Mouse (Mus musculus) limb, embryonic 14.5 days (tissue): ENCODE data around the gene Slc7a9. TPM values are rescaled to one million over a fixed set of nuclear protein-coding genes. Genes with fewer than 3 reads are reported as not detected.

Experiments
- ATAC-seq: fragments of 200-750 bp; cut with Nextera tagmentation; 2 replicates; pipeline ENCODE4 v1.8.0; 2017; ENCODE audit warnings: low read depth, moderate number of reproducible peaks, moderate TSS enrichment; ENCODE audit not compliant: low FRiP score
- DNase-seq: peaks from one replicate; pipeline ENCODE4 v3.0.0-alpha.2; 2015; ENCODE audit warnings: low spot score
- H3K27ac ChIP-seq: fragments of 300-500 bp; sonication (generic); replicated peaks from 2 replicates; pipeline ENCODE4 v1.5.1; 2014; ENCODE audit warnings: low read depth, mild to moderate bottlenecking, low read length, moderate library complexity, mixed read lengths
- H3K27me3 ChIP-seq: fragments of 300-500 bp; sonication (generic); 2 replicates; pipeline ENCODE4 v1.6.1; 2014; ENCODE audit warnings: low read length, mixed read lengths; ENCODE audit not compliant: control insufficient read depth, insufficient read depth
- H3K36me3 ChIP-seq: fragments of 300-500 bp; sonication (generic); 2 replicates; pipeline ENCODE4 v1.6.1; 2014; ENCODE audit warnings: mild to moderate bottlenecking, low read length, moderate library complexity, mixed read lengths; ENCODE audit not compliant: control insufficient read depth, insufficient read depth
- H3K4me1 ChIP-seq: fragments of 300-500 bp; sonication (generic); 2 replicates; pipeline ENCODE4 v1.6.1; 2014; ENCODE audit warnings: antibody characterized with exemption, low read length, mixed read lengths; ENCODE audit not compliant: control insufficient read depth, insufficient read depth
- H3K4me2 ChIP-seq: fragments of 300-500 bp; sonication (generic); replicated peaks from 2 replicates; pipeline ENCODE4 v1.6.1; 2014; ENCODE audit warnings: low read depth, mild to moderate bottlenecking, low read length, moderate library complexity; ENCODE audit not compliant: severe bottlenecking
- H3K4me3 ChIP-seq: fragments of 300-500 bp; sonication (generic); replicated peaks from 2 replicates; pipeline ENCODE4 v1.5.1; 2014; ENCODE audit warnings: low read length
- H3K9ac ChIP-seq: fragments of 300-500 bp; sonication (generic); 2 replicates; pipeline ENCODE4 v1.6.1; 2014; ENCODE audit warnings: mild to moderate bottlenecking, low read depth, low read length, moderate library complexity; ENCODE audit not compliant: severe bottlenecking
- H3K9me3 ChIP-seq: fragments of 300-500 bp; sonication (generic); 2 replicates; pipeline ENCODE4 v1.6.1; 2016; ENCODE audit warnings: low read length; ENCODE audit not compliant: control insufficient read depth
- POLR2A ChIP-seq: fragments of 200-500 bp; IDR thresholded peaks from 2 replicates; pipeline ENCODE4 v1.8.0; 2012; ENCODE audit warnings: inconsistent platforms, mild to moderate bottlenecking, moderate library complexity, borderline replicate concordance; ENCODE audit not compliant: insufficient read depth, insufficient read length; ENCODE audit errors: extremely low read depth
- WGBS: fragments of 180-500 bp; shearing (Covaris S2); extraction: QIAGEN DNeasy Blood & Tissue Kit; methylation state at CpG from one replicate; pipeline ENCODE4 v1.1.7; 2014; 5-methylcytosine and 5-hydroxymethylcytosine counted together
- polyA plus RNA-seq, 2 experiments: library from polyadenylated mRNA; depleted of rRNA in 1 of 2; stranded (reverse) in 1 of 2; unstranded in 1 of 2; fragments of >200 nt; fragmentation: Nextera tagmentation in 1 of 2; extraction: Ambion mirVana in 1 of 2; gene quantifications; 2 replicates each; pipeline versions ENCODE4 v1.2.1 to v1.2.3; 2012 to 2014

Slc7a9 gene
- polyA plus RNA-seq, 2 experiments, result 0.59 TPM; not detected in 1

DNA sequence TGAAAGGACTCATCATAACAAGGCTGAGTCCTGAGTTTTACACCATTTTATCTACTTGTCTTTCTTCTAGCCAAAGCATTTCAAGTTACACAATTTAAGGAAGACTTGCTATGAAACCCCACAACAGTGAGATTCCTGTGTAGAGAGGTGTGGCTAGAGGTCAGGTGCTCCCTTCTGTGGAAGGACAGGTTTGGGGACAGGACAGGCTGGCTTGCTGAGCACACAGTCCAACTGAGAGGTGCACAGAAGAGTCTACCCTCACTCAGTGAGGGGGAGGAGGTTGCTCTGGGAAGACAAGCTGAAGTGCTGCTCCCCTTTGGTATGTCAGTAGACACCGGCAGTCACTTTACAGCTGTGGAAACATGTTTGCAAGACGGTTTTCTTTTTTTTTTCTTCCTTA is 27.9 kb downstream of the Slc7a9 start:
- Histone ChIP-seq H3K36me3 (no peaks in the 10 kb centered on the region), H3K4me3 (no peak overlapping the region), H3K4me2 (no peak overlapping the region), H3K9me3 (no peaks in the 10 kb centered on the region), H3K27ac (no peak overlapping the region), H3K27me3 (no peaks in the 10 kb centered on the region), H3K9ac (no peak overlapping the region), H3K4me1 (no peaks in the 10 kb centered on the region)
- TF ChIP-seq POLR2A, result no peak
- DNase-seq (no peak), ATAC-seq (no peak)
- WGBS, result 68% methylated on average over 2 of the region's 2 CpGs

GRCm38 (mm10) chr7:35485126-35485525 is 36.5 kb downstream of the Slc7a9 start:
- TF ChIP-seq POLR2A, result no peak
- no peak for ATAC-seq
- 73% methylated on average over 2 of the region's 2 CpGs for WGBS

DNA sequence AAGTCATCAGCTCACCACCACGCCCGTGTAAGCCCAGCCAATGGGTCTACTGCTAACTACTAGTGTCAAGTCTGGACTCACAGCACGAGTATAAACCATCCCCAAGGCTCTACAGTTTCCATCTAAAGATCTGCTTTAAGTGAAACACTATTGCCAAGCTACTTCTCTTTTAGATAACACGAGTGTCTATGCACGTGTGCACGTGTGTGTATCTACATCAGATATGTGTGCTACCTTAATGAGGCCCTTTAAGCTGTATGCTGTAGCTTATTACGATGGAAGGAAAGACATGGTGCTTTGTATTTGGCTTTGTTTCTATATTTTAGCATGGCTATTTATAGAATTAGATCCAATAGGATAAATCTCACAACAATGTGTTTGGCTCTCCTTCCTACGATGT is 38.0 kb downstream of the Slc7a9 start:
- no peak for DNase-seq
- no peak overlapping the region for H3K4me2 ChIP-seq

More at GRCm38 (mm10) chr7:35485126-35485525, 36.5 kb downstream of the Slc7a9 start:
- Histone ChIP-seq H3K9ac (no peak overlapping the region), H3K27me3 (no peaks in the 10 kb centered on the region), H3K27ac (no peak overlapping the region), H3K4me1 (no peaks in the 10 kb centered on the region), H3K4me2 (no peak overlapping the region), H3K9me3 (no peaks in the 10 kb centered on the region), H3K36me3 (no peaks in the 10 kb centered on the region), H3K4me3 (no peak overlapping the region)
- no peak for DNase-seq

DNA sequence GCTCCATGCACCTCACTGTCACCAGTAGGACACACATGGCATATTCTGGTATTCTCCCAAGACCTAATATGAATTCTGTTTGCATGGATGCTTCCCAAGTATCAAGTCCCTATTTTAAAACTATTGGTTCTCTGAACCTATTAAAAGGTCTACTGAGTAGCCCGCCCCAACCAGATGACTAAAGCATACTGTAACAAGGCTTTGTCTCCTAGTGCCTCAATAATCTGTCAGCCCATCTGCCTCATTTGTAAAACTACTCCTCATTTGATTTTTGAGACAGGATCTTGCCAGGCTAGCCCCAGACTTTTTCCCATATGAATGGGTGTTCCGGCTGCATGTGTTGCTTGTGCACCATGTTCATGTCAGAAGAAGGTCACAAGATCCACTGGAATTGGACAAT is 41.6 kb downstream of the Slc7a9 start:
- TF ChIP-seq POLR2A, result no peak
- H3K4me3 ChIP-seq, result no peak overlapping the region
- H3K9me3 ChIP-seq, result no peaks in the 10 kb centered on the region
- no peaks in the 10 kb centered on the region for H3K4me1 ChIP-seq
- DNase-seq (no peak), ATAC-seq (no peak)
- no peak overlapping the region for H3K9ac ChIP-seq
- H3K4me2 ChIP-seq, result no peak overlapping the region
- H3K27ac ChIP-seq, result no peak overlapping the region
- H3K36me3 ChIP-seq, result no peaks in the 10 kb centered on the region
- H3K27me3 ChIP-seq, result no peaks in the 10 kb centered on the region
- 100% methylated on average over 2 of the region's 2 CpGs for WGBS

More for the DNA sequence above, 38.0 kb downstream of the Slc7a9 start:
- no peak for ATAC-seq
- Histone ChIP-seq H3K4me3 (no peak overlapping the region), H3K27ac (no peak overlapping the region), H3K27me3 (no peaks in the 10 kb centered on the region), H3K36me3 (no peaks in the 10 kb centered on the region), H3K9me3 (no peaks in the 10 kb centered on the region), H3K9ac (no peak overlapping the region), H3K4me1 (no peaks in the 10 kb centered on the region)
- no peak for TF ChIP-seq POLR2A
- 82% methylated on average over 8 of the region's 8 CpGs for WGBS

DNA sequence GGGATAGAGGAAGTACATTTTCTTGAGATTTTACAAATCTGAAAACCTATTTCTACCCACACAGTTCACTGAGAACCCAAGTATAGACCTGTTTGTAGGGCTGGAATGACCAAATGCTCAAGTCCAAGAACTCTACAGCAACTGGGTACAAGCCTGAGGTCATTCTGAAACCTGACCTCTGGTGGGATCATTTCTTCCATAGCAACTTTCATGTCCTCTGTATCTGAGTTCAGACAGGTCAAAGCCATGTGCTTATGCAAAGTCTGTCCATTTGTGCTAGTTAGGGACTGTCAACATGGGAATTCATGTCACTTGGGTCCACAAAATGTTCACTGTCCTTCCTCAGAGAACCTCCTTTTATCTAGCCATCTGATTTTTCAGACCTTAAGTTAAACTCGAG is 42.4 kb downstream of the Slc7a9 start:
- 85% methylated on average over 1 of the region's 1 CpGs for WGBS
- Histone ChIP-seq H3K4me1 (no peaks in the 10 kb centered on the region), H3K9ac (no peak overlapping the region), H3K36me3 (no peaks in the 10 kb centered on the region), H3K4me2 (no peak overlapping the region), H3K4me3 (no peak overlapping the region), H3K9me3 (no peaks in the 10 kb centered on the region), H3K27me3 (no peaks in the 10 kb centered on the region), H3K27ac (no peak overlapping the region)
- ATAC-seq (no peak), DNase-seq (no peak)
- TF ChIP-seq POLR2A, result no peak

DNA sequence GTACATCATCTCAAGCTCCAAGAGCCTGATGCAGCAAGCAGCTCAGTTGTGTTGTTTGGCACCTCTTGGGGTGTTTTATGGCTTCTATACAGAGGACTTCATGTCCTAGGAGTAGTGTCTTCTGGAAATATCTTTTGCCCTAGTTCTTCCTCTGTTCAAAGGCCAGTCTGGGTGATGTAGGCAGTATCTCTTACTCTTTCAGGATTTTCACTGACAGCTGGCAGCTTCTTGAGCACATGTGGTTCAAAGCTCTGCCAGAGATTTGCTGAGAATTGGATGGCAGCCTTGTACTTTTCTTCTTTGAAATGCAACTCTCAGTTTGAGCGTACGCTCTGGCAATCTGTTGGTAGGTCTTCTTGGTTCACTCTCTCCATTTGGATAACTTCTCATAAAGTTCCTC is 48.9 kb downstream of the Slc7a9 start:
- Histone ChIP-seq H3K4me1 (peaks cover 3% of the 10 kb centered on the region; the same call in 1 of the 2 replicates), H3K9me3 (no peaks in the 10 kb centered on the region), H3K9ac (no peak overlapping the region), H3K27ac (no peak overlapping the region), H3K4me3 (no peak overlapping the region), H3K4me2 (no peak overlapping the region), H3K27me3 (no peaks in the 10 kb centered on the region), H3K36me3 (no peaks in the 10 kb centered on the region)
- ATAC-seq, result no peak
- DNase-seq, result no peak
- no peak for TF ChIP-seq POLR2A
- 94% methylated on average over 2 of the region's 2 CpGs for WGBS
